ENCODE assay signal across 8 mouse cellular contexts in genomic region chr13:48870771-48871731, GRCm38 (mm10). TPM values are rescaled to one million over a fixed set of nuclear protein-coding genes. Genes with fewer than 3 reads are reported as not detected.
A peak's percentile ranks its signal among the peaks of the same experiment; 100 is the strongest.
DNase-seq lines count a peak whose midpoint lies in the region; ATAC-seq and TF ChIP-seq lines count a peak whose summit lies in the region.

TSS of gene Phf2 (minus strand) at chr13:48871119.

- H3K9me3 ChIP-seq in forebrain, embryonic 10.5 days = no peaks in the 10 kb centered on the region

- peaks cover 10% of the 10 kb centered on the region for H3K36me3 ChIP-seq in forebrain, embryonic 10.5 days (replicated peaks)
- H3K36me3 ChIP-seq in spleen, adult 2 months (ENCODE audit: control insufficient read depth, insufficient read depth, low read length) = no peaks in the 10 kb centered on the region

- no peaks in the 10 kb centered on the region for H3K27me3 ChIP-seq in forebrain, embryonic 10.5 days (ENCODE audit: poor library complexity, severe bottlenecking)
- no peaks in the 10 kb centered on the region for H3K27me3 ChIP-seq in spleen, adult 2 months (ENCODE audit: control insufficient read depth, insufficient read depth, low read length)

- DNase-seq in cerebellum, adult 9-11 months = no peak
- DNase-seq in adrenal gland, postnatal 10 days = peak; percentile 57
- DNase-seq in forebrain, embryonic 10.5 days (ENCODE audit: extremely low spot score, low spot score) = peak; percentile 64
- peak; percentile 62 to 66 for DNase-seq in heart, postnatal 10 days
- no peak for DNase-seq in layer of hippocampus, postnatal 25 days (ENCODE audit: extremely low spot score in 1 of 2, low spot score in 1 of 2)
- DNase-seq in lung, postnatal 36 days = peak; percentile 31
- peak in 1 of 2 experiments; percentile 27 for DNase-seq in spleen, adult 2 months (ENCODE audit: low read depth in 1 of 2, low spot score in 2 of 2)

- H3K27ac ChIP-seq in forebrain, embryonic 10.5 days = peak within 1 kb of the TSS; percentile 99
- H3K27ac ChIP-seq in spleen, adult 2 months (ENCODE audit: insufficient read depth, low read length) = peak within 1 kb of the TSS; percentile 83

- TF ChIP-seq POLR2A in spleen, adult 2 months (IDR thresholded peaks at IDR 0.05; ENCODE audit: low read depth, low read length) = no peak

- peak; percentile 6; the same call in 1 of the 2 replicates for ATAC-seq in cerebellum, adult (ENCODE audit: insufficient number of reproducible peaks, low FRiP score, low TSS enrichment)

- intact Hi-C loops in heart, postnatal 10 days (cut with DNase I) = no loop called here

- peak within 1 kb of the TSS; percentile 93 for H3K4me3 ChIP-seq in forebrain, embryonic 10.5 days
- H3K4me3 ChIP-seq in spleen, adult 2 months (ENCODE audit: extremely low read depth, insufficient read depth, insufficient read length) = peak within 1 kb of the TSS; percentile 80

- 7% methylated on average over 117 of the region's 117 CpGs for WGBS in forebrain, embryonic 10.5 days
- 20% methylated on average over 100 of the region's 117 CpGs for WGBS in spleen, adult 2 months

- no peak for TF ChIP-seq CTCF in spleen, adult 2 months (IDR thresholded peaks at IDR 0.05; ENCODE audit: extremely low read depth, insufficient read depth, insufficient read length, insufficient replicate concordance)

- peaks cover 49% of the 10 kb centered on the region for H3K4me1 ChIP-seq in forebrain, embryonic 10.5 days
- H3K4me1 ChIP-seq in spleen, adult 2 months (ENCODE audit: control insufficient read depth, insufficient read depth, insufficient read length) = peaks cover 18% of the 10 kb centered on the region; the same call in 1 of the 2 replicates

RNA-seq across cellular contexts. Expression of gene Phf2, which starts in this region (rescaled TPM):
- 10 to 100 TPM; 35.7 to 36.3 TPM for total RNA-seq in adrenal gland, postnatal 10 days (2021)
- polyA plus RNA-seq in forebrain, embryonic 10.5 days (2016; fragmentation: Nextera tagmentation; extraction: Ambion mirVana) = 7.7 TPM in 2 replicates
- 10 to 100 TPM; 31.1 to 32.2 TPM for total RNA-seq in heart, postnatal 10 days (2021)
- total RNA-seq in layer of hippocampus, postnatal 25 days (2021) = 10 to 100 TPM; 34.7 to 34.8 TPM
- 16.4 and 18.6 TPM in 2 replicates for polyA plus RNA-seq in spleen, adult 2 months (2012; rRNA removed)

Comparison
In these comparisons a context has a peak if more than half of its experiments do, and no peak if none do; other contexts are left out.
1. DNase-seq: peak in adrenal gland, postnatal 10 days (single experiment), forebrain, embryonic 10.5 days (single experiment), heart, postnatal 10 days (2 of 2) and lung, postnatal 36 days (single experiment); none in cerebellum, adult 9-11 months (single experiment) and layer of hippocampus, postnatal 25 days (0 of 2).